8 mouse cellular contexts compared by ENCODE assay signal in genomic region chrX:169971562-169971961, GRCm38 (mm10). TPM values are rescaled to one million over a fixed set of nuclear protein-coding genes. Genes with fewer than 3 reads are reported as not detected.
A peak's percentile ranks its signal among the peaks of the same experiment; 100 is the strongest.
DNase-seq lines count a peak whose midpoint lies in the region; ATAC-seq and TF ChIP-seq lines count a peak whose summit lies in the region.
"Not testable (repeated sequence)": the region's sequence is repeated elsewhere in the genome, so short reads cannot be mapped to it uniquely, and the experiment has no call there.

No protein-coding gene starts in this region.

- H3K4me3 ChIP-seq in ES-Bruce4 (ENCODE audit: low read depth, low read length); neural tube, embryonic 15.5 days (replicated peaks): not testable (repeated sequence)

- peaks cover 76% of the 10 kb centered on the region for H3K9me3 ChIP-seq in ES-Bruce4 (replicated peaks; ENCODE audit: control insufficient read depth, insufficient read depth, low read length, poor library complexity, severe bottlenecking)
- H3K9me3 ChIP-seq in neural tube, embryonic 15.5 days (replicated peaks) = peaks cover 13% of the 10 kb centered on the region

- not testable (repeated sequence) for TF ChIP-seq EP300 in ES-Bruce4 (IDR thresholded peaks at IDR 0.05; ENCODE audit: insufficient read depth, low read depth, low read length)

- ATAC-seq in neural tube, embryonic 15.5 days (ENCODE audit: low FRiP score) = not testable (repeated sequence)

- TF ChIP-seq POLR2A in ES-Bruce4 (IDR thresholded peaks at IDR 0.05; ENCODE audit: insufficient read depth, low read length) = not testable (repeated sequence)

- peaks cover 68% of the 10 kb centered on the region for H3K36me3 ChIP-seq in ES-Bruce4 (ENCODE audit: control insufficient read depth, insufficient read depth, low read length, poor library complexity, severe bottlenecking)
- H3K36me3 ChIP-seq in neural tube, embryonic 15.5 days = peaks cover 20% of the 10 kb centered on the region

- not testable (repeated sequence) for H3K27me3 ChIP-seq in ES-Bruce4 (ENCODE audit: control insufficient read depth, insufficient read depth, low read length, poor library complexity, severe bottlenecking); neural tube, embryonic 15.5 days (replicated peaks)

- peak; percentile 0 for DNase-seq in adrenal gland, postnatal 10 days
- peak; percentile 1 for DNase-seq in cerebellum, adult 9-10 months
- DNase-seq in heart, adult 11 months = peak; percentile 93
- DNase-seq in kidney, adult 18-20 months = peak; percentile 2
- DNase-seq in layer of hippocampus, adult 11-12 months (ENCODE audit: low spot score) = peak; percentile 6
- DNase-seq in testis, postnatal 14 days (ENCODE audit: low spot score) = peak; percentile 7

- WGBS in neural tube, embryonic 15.5 days = 92% methylated on average over 6 of the region's 6 CpGs

- TF ChIP-seq CTCF in ES-Bruce4 (IDR thresholded peaks at IDR 0.05; ENCODE audit: low read depth, low read length) = not testable (repeated sequence)

- not testable (repeated sequence) for H3K9ac ChIP-seq in ES-Bruce4 (ENCODE audit: low read depth, poor library complexity, severe bottlenecking); neural tube, embryonic 15.5 days (replicated peaks)

- H3K27ac ChIP-seq in ES-Bruce4 (ENCODE audit: insufficient read depth, low read length) = peak overlapping the region; percentile 6; the same call in 1 of the 2 replicates
- H3K27ac ChIP-seq in neural tube, embryonic 15.5 days (replicated peaks) = 0 out of 2 replicates have a peak overlapping the region, but pooled peaks have one; percentile 0

- not testable (repeated sequence) for H3K4me2 ChIP-seq in neural tube, embryonic 15.5 days

- H3K4me1 ChIP-seq in ES-Bruce4 (ENCODE audit: control insufficient read depth, insufficient read depth, low read length); neural tube, embryonic 15.5 days: not testable (repeated sequence)

RNA-seq across cellular contexts. Expression of gene Gm21887, which starts 37.9 kb away (rescaled TPM):
- 1,061 and 1,174 TPM in 2 replicates for polyA plus RNA-seq in ES-Bruce4 (2011; ENCODE audit: insufficient read depth, insufficient read length, low read depth, missing spikeins)
- total RNA-seq in adrenal gland, postnatal 10 days (2021) = 100 to 1,000 TPM; 102 to 237 TPM
- 134 and 143 TPM in 2 replicates for polyA plus RNA-seq in neural tube, embryonic 15.5 days (2015; fragmentation: Nextera tagmentation; extraction: Ambion mirVana)

Comparison
In these comparisons a context has a peak if more than half of its experiments do, and no peak if none do; other contexts are left out.
1. DNase-seq: peak in every context shown above with its lines; median percentile 93 in heart, adult 11 months; 7 in testis, postnatal 14 days; 6 in layer of hippocampus, adult 11-12 months; 2 in kidney, adult 18-20 months; 1 in cerebellum, adult 9-10 months; 0 in adrenal gland, postnatal 10 days.